Mouse (Mus musculus) ES-Bruce4 (cell line): ENCODE measurements around the gene Tex14.
"Not testable (repeated sequence)": the region's sequence is repeated elsewhere in the genome, so short reads cannot be mapped to it uniquely, and the experiment has no call there.

Source experiments
- CTCF ChIP-seq: IDR thresholded peaks from one replicate; pipeline ENCODE4 v1.8.1; 2011; ENCODE audit warnings: low read depth, low read length
- POLR2A ChIP-seq: IDR thresholded peaks from one replicate; pipeline ENCODE4 v1.8.1; 2011; ENCODE audit warnings: low read length; ENCODE audit not compliant: insufficient read depth

DNA sequence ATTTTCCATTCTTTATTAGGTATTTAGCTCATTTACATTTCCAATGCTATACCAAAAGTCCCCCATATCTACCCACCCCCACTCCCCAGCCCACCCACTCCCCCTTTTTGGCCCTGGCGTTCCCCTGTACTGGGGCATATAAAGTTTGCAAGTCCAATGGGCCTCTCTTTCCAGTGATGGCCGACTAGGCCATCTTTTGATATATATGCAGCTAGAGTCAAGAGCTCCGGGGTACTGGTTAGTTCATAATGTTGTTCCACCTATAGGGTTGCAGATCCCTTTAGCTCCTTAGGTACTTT lies 66.8 kb downstream of the Tex14 start:
- not testable (repeated sequence) for TF ChIP-seq CTCF, POLR2A
